Mouse (Mus musculus): ENCODE results near the gene Unc13b. TPM values are rescaled to one million over a fixed set of nuclear protein-coding genes. Genes with fewer than 3 reads are reported as not detected.

The Unc13b gene
- total RNA-seq, 1 experiment from 2014 or later: 7.6 TPM

DNA sequence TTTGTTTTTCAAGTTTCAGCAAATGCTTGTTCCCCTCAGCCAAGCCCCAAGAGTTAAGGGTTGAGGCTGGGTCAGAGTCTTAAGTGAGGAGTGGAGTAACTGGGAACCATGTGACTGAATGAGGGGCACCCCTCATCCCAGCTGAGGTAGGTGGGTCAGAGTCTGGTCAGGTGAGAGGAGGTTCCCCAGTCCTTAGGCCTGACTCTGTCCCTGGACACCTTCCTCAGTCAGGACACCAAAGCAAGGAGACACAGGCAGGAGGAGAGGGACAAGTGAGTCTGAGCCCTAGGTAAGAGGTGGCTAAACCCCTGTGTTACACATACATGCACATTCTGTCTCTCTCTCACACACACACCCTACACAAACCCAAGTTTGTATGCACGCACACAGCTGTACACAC, 26.3 kb upstream of the Unc13b start:
- ATAC-seq (replicated peaks in 1 of 2; ENCODE audit: insufficient read depth in 1 of 2, low FRiP score in 2 of 2, low TSS enrichment in 1 of 2, low read depth in 1 of 2, poor library complexity in 2 of 2, severe bottlenecking in 2 of 2): no peak

- no peak for ATAC-seq (replicated peaks in 1 of 2; ENCODE audit: insufficient read depth in 1 of 2, low FRiP score in 2 of 2, low TSS enrichment in 1 of 2, low read depth in 1 of 2, poor library complexity in 2 of 2, severe bottlenecking in 2 of 2)
Observed at GRCm38 (mm10) chr4:43033481-43033880, 25.3 kb upstream of the Unc13b start.

GRCm38 (mm10) chr4:43035851-43036250, 22.9 kb upstream of the Unc13b start:
- ATAC-seq (replicated peaks in 1 of 2; ENCODE audit: insufficient read depth in 1 of 2, low FRiP score in 2 of 2, low TSS enrichment in 1 of 2, low read depth in 1 of 2, poor library complexity in 2 of 2, severe bottlenecking in 2 of 2): no peak

DNA sequence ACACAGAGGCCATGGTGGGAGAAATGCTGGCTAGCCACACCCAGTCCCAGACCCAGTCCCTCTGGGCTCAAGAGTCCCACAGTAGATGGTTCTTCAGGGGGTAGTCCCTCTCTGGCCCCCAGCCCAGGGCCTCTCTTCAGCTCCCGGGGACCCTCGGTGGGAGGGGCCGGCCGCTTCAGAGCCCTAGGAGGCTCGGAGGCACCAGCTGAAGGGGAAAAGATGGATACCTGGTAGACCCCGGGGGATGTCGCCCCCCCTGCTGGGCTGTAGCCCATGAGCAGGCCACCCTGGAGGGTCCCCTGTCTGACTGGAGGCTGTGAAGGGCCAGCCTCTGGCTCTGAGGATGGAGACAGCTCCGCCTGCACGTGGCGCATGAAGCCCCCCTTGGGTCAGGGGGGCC, 22.4 kb upstream of the Unc13b start:
- no peak for ATAC-seq (replicated peaks in 1 of 2; ENCODE audit: insufficient read depth in 1 of 2, low FRiP score in 2 of 2, low TSS enrichment in 1 of 2, low read depth in 1 of 2, poor library complexity in 2 of 2, severe bottlenecking in 2 of 2)

DNA sequence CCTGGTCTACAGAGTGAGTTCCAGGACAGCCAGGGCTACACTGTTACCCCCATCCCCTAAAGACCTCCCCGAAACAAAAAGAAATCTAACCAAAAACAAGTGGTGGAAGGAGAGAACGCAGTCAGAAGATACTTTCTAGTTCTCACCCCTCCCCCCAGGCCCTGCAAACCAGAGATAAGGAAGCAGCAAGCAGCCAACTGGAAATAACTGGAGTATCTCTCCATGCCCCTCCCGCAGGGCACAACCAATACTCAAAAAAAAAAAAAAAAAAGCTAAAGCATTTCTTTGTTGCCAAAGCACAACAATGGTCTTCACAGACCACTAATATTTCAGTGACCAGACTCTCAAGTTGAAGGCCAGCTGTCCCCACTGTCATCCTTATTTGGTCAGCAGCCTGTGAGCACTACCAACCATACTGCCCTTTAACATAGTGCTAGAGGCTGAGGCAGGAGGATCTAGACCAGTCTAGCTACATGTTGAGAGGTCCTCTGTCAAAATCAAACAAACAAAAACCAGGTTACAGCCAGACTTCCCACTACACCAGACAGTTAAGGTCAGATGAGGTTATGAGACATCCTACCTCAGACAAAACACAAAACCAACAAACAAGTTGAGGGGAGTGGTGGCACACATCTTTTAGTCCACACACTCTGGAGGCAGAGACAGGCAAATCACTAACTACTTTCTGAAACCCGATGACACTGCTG, 20.7 kb upstream of the Unc13b start:
- ATAC-seq (replicated peaks in 1 of 2; ENCODE audit: insufficient read depth in 1 of 2, low FRiP score in 2 of 2, low TSS enrichment in 1 of 2, low read depth in 1 of 2, poor library complexity in 2 of 2, severe bottlenecking in 2 of 2): no peak

- no peak for ATAC-seq (replicated peaks in 1 of 2; ENCODE audit: insufficient read depth in 1 of 2, low FRiP score in 2 of 2, low TSS enrichment in 1 of 2, low read depth in 1 of 2, poor library complexity in 2 of 2, severe bottlenecking in 2 of 2)
Observed at GRCm38 (mm10) chr4:43038567-43039495, 19.9 kb upstream of the Unc13b start.

DNA sequence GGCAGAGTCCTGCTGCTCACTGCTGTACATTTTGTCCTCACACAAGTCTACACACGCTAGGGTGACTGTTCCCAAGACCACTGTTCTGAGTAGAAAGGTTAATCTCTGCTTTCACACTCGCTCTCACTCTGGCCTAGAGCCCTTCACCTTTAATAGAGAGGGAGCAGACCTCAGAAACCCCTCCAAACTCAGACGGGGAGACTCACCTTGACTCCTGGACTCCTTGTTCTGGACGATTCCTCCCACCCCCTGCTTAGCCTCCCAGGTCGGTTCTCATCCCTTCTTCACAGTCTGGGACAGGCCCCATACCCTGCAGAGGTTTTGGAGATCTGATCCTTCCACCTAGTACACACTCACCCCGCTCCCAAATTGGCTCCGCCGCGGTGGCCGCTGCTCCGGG, 19.1 kb upstream of the Unc13b start:
- ATAC-seq (replicated peaks in 1 of 2; ENCODE audit: insufficient read depth in 1 of 2, low FRiP score in 2 of 2, low TSS enrichment in 1 of 2, low read depth in 1 of 2, poor library complexity in 2 of 2, severe bottlenecking in 2 of 2): no peak

DNA sequence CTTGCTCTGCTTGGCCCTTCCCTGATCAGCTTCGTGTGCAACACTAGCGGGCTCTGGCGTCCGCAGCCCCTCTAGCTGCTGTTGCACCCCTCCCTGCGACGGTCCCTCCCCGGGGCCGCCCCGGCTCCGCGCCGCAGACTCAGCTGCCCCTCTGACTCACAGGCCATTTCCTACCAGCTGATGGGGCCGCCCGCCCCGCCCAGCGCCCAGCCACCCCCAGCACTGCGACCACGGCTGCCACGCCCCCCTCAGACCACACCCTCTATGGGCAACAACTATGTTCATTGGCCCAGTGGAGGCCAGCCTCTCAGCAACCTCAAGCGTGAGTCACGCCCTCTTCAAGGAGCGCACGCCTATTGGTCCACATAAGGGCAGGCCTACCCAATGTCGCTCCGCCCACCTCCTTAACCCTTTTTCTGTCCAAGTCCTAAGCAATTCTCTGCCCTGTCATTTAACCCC, 18.6 kb upstream of the Unc13b start:
- ATAC-seq (replicated peaks in 1 of 2; ENCODE audit: insufficient read depth in 1 of 2, low FRiP score in 2 of 2, low TSS enrichment in 1 of 2, low read depth in 1 of 2, poor library complexity in 2 of 2, severe bottlenecking in 2 of 2): peak; percentile 91 to 94

GRCm38 (mm10) chr4:43040881-43041547, 17.7 kb upstream of the Unc13b start:
- no peak for ATAC-seq (replicated peaks in 1 of 2; ENCODE audit: insufficient read depth in 1 of 2, low FRiP score in 2 of 2, low TSS enrichment in 1 of 2, low read depth in 1 of 2, poor library complexity in 2 of 2, severe bottlenecking in 2 of 2)

DNA sequence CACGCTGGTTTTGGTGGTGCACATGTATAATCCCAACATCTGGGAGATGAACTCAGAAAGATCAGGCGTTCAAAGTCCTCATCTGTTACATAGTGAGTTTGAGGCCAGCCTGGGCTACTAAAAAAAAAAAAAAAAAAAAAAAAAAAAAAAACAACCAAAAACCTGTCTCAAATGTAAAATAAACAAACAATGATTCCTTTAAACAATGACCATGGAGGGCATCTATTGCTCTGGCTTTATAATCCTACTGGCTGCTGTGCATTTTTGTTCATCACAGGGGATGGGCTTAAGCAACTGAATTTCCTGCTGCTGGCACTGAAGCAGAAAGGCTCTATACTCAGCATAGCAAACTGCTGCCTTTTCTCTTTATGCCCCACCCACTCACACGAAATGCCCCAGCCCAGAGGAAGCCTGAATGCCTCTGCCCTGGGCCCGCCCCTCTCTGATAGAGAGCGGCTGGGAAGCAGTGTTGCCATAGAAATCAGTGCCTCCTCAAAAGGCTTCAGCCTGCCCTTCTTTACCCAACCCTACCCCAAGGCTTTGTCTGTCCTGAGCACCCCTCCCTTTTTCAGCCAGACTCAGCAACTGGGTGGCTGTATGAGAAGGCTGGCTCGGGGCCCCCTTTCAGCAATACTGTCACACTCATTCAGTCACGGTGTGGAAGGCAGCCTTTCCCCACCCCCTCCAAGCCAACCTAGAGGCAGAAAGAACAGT, 15.0 kb upstream of the Unc13b start:
- peak; percentile 7 to 23; a peak in 3 of 4 replicates for ATAC-seq (replicated peaks in 1 of 2; ENCODE audit: insufficient read depth in 1 of 2, low FRiP score in 2 of 2, low TSS enrichment in 1 of 2, low read depth in 1 of 2, poor library complexity in 2 of 2, severe bottlenecking in 2 of 2)

DNA sequence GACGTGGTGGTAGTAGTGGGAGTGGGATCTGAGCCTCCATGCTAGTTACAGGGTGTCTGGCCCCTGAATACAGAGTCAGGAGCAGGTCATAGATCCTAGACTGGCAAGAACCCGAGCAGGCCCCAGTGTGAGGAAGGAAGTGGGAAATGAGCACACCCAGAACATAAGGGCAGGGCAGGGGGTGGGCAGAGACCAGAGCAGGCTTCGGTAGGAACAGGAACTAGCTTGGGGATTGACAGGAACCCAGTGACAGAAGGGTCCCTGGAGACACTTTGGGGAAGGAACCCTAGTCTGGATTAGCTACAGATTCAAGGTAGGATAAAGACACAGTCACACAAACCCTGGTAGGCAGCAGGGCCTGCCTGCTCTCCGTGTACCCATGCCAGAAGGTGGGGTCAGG, 14.1 kb upstream of the Unc13b start:
- peak; percentile 23 to 30 for ATAC-seq (replicated peaks in 1 of 2; ENCODE audit: insufficient read depth in 1 of 2, low FRiP score in 2 of 2, low TSS enrichment in 1 of 2, low read depth in 1 of 2, poor library complexity in 2 of 2, severe bottlenecking in 2 of 2)

DNA sequence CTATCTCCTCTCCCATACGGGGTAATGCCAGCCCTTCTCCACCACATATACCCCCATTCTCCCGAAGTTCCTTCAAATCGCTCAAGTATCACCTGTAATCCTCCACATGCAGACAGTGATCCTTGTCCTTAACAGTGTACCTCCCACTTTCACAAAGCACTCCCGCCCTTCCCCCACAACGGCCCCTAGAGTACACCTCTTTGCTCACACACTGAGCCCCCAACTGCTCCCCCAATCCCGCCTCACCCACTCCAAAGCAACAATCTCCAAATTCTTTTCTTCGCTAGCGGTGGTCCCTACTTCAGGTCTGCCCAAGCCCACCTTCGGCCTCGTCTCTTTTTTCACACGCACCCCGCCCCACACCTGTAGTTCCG, 13.5 kb upstream of the Unc13b start:
- ATAC-seq (replicated peaks in 1 of 2; ENCODE audit: insufficient read depth in 1 of 2, low FRiP score in 2 of 2, low TSS enrichment in 1 of 2, low read depth in 1 of 2, poor library complexity in 2 of 2, severe bottlenecking in 2 of 2): no peak

- ATAC-seq (replicated peaks in 1 of 2; ENCODE audit: insufficient read depth in 1 of 2, low FRiP score in 2 of 2, low TSS enrichment in 1 of 2, low read depth in 1 of 2, poor library complexity in 2 of 2, severe bottlenecking in 2 of 2): peak; percentile 77 to 83
Observed at GRCm38 (mm10) chr4:43045659-43046302, 13.0 kb upstream of the Unc13b start, which contains the start of gene Fam214b. Fam214b (minus strand) TSS chr4:43046220.

DNA sequence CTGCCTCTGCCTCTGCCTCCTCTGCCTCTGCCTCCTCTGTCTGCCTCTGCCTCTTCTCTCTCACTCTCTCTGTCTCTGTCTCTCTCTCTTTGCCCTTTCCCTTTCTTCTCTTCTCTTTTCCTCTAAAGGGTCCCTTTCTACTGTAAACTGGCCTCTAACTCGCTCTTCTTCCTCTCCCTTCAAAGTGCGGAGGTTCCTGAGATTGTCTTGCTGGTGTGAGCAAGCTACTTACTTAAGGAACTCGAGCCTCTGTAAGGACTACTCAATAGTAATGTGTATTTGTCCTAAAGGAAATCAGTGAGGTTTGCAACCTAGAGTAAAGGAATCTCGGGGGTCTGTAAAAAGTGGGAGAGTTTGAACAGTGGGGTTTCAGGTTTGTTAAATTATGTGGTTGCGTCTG, 12.1 kb upstream of the Unc13b start:
- ATAC-seq (replicated peaks in 1 of 2; ENCODE audit: insufficient read depth in 1 of 2, low FRiP score in 2 of 2, low TSS enrichment in 1 of 2, low read depth in 1 of 2, poor library complexity in 2 of 2, severe bottlenecking in 2 of 2): no peak

DNA sequence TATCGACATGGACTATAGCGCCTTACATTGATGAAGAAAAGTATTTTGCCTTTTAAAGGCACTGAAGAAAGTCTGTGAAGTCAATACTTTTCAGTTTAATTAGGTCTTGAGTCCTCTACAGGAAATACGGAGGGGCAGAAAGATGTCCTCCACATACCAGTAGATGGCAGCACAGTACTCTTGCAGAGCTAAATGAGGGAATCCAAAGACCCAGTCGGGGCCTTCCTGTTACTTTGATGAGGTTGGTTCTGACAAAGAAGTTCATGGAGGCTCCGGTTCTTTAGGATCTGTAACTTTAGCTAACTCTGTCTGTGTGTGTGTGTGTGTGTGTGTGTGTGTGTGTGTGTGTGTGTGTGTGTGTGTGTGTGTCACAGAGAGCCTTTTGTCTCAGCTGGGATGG, 11.5 kb upstream of the Unc13b start:
- ATAC-seq (replicated peaks in 1 of 2; ENCODE audit: insufficient read depth in 1 of 2, low FRiP score in 2 of 2, low TSS enrichment in 1 of 2, low read depth in 1 of 2, poor library complexity in 2 of 2, severe bottlenecking in 2 of 2): peak in 1 of 2 experiments; percentile 39; a peak in 1 of 4 replicates

- peak; percentile 56 to 83 for ATAC-seq (replicated peaks in 1 of 2; ENCODE audit: insufficient read depth in 1 of 2, low FRiP score in 2 of 2, low TSS enrichment in 1 of 2, low read depth in 1 of 2, poor library complexity in 2 of 2, severe bottlenecking in 2 of 2)
Observed at GRCm38 (mm10) chr4:43052627-43053026, 6.1 kb upstream of the Unc13b start.

DNA sequence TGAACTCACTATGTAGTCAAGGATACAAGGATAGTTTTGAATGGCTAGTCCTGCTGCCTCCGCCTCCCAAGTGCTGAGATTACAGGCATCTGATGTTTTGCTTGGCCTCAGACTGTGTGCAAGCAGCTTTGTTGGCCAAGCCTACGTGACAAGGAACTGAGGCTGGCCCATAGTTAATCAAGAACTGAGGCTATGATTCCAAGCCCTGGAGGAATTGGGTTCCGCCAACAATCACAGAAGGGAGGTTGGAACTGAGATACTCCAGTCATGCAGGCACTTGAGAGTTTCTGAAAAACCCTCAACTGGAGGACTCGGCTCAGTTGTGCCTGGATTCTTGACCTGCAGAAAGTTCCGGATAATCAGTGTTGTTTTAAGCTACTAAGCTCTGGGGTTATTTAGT, 1.1 kb upstream of the Unc13b start:
- ATAC-seq (replicated peaks in 1 of 2; ENCODE audit: insufficient read depth in 1 of 2, low FRiP score in 2 of 2, low TSS enrichment in 1 of 2, low read depth in 1 of 2, poor library complexity in 2 of 2, severe bottlenecking in 2 of 2): no peak

Measured in hematopoietic stem cell, adult 5-6 weeks (primary cell).